Mouse (Mus musculus) limb, embryonic 13.5 days (tissue): ENCODE measurements around the gene Pml. TPM values are rescaled to one million over a fixed set of nuclear protein-coding genes. Genes with fewer than 3 reads are reported as not detected.
"Not testable (repeated sequence)": the region's sequence is repeated elsewhere in the genome, so short reads cannot be mapped to it uniquely, and the experiment has no call there.

Source experiments
- ATAC-seq: fragments of 200-750 bp; cut with Nextera tagmentation; 2 replicates; pipeline ENCODE4 v1.8.0; 2017; ENCODE audit warnings: low read depth, moderate number of reproducible peaks, moderate TSS enrichment; ENCODE audit not compliant: low FRiP score
- H3K27ac ChIP-seq: fragments of 300-500 bp; sonication (generic); 2 replicates; pipeline ENCODE4 v1.5.1; 2015; ENCODE audit warnings: inconsistent platforms, mild to moderate bottlenecking, moderate library complexity
- H3K27me3 ChIP-seq: fragments of 300-500 bp; sonication (generic); 2 replicates; pipeline ENCODE4 v1.6.1; 2015; ENCODE audit warnings: mild to moderate bottlenecking, inconsistent platforms
- H3K36me3 ChIP-seq: fragments of 300-500 bp; sonication (generic); 2 replicates; pipeline ENCODE4 v1.6.1; 2015; ENCODE audit warnings: inconsistent platforms, mild to moderate bottlenecking, moderate library complexity
- H3K4me1 ChIP-seq: fragments of 300-500 bp; sonication (generic); 2 replicates; pipeline ENCODE4 v1.6.1; 2015; ENCODE audit warnings: inconsistent platforms
- H3K4me2 ChIP-seq: fragments of 300-500 bp; sonication (generic); replicated peaks from 2 replicates; pipeline ENCODE4 v1.6.1; 2015; ENCODE audit warnings: inconsistent platforms, mild to moderate bottlenecking, moderate library complexity
- H3K4me3 ChIP-seq: fragments of 300-500 bp; sonication (generic); 2 replicates; pipeline ENCODE4 v1.5.1; 2015; ENCODE audit warnings: moderate library complexity, mild to moderate bottlenecking, inconsistent platforms
- H3K9ac ChIP-seq: fragments of 300-500 bp; sonication (generic); 2 replicates; pipeline ENCODE4 v1.6.1; 2015; ENCODE audit warnings: mild to moderate bottlenecking, inconsistent platforms
- H3K9me3 ChIP-seq: fragments of 300-500 bp; sonication (generic); 2 replicates; pipeline ENCODE4 v1.6.1; 2016; ENCODE audit warnings: inconsistent platforms
- WGBS: fragments of 180-500 bp; shearing (Covaris S2); methylation state at CpG from one replicate; pipeline ENCODE4 v1.1.7; 2015; 5-methylcytosine and 5-hydroxymethylcytosine counted together
- polyA plus RNA-seq: library from polyadenylated mRNA; unstranded; fragments of >200 nt; fragmentation: Nextera tagmentation; extraction: Ambion mirVana; gene quantifications from 2 replicates; pipeline ENCODE4 v1.2.1, GENCODE M21; 2015

Gene Pml
- polyA plus RNA-seq, 1 experiment from 2014 or later = 18.2 TPM

DNA sequence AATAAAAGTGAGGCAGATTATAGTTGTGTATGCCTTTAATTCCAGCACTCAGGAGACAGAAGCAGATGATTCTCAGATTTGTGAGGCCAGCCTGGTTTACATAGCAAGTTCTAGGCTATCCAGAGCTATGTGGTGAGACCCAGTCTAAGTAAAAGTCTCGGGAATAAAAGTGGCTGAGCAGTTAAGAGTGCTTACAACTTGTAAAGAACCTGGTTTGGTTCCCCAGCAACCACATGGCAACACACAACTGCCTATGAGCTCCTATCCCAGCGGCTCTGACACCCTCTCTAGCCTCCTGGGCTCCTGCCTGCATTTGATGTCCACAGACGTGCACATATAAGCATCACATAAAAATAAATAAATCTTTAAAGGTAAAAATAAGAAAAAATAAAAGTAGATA, 20.5 kb upstream of the Pml start:
- no peak for ATAC-seq

DNA sequence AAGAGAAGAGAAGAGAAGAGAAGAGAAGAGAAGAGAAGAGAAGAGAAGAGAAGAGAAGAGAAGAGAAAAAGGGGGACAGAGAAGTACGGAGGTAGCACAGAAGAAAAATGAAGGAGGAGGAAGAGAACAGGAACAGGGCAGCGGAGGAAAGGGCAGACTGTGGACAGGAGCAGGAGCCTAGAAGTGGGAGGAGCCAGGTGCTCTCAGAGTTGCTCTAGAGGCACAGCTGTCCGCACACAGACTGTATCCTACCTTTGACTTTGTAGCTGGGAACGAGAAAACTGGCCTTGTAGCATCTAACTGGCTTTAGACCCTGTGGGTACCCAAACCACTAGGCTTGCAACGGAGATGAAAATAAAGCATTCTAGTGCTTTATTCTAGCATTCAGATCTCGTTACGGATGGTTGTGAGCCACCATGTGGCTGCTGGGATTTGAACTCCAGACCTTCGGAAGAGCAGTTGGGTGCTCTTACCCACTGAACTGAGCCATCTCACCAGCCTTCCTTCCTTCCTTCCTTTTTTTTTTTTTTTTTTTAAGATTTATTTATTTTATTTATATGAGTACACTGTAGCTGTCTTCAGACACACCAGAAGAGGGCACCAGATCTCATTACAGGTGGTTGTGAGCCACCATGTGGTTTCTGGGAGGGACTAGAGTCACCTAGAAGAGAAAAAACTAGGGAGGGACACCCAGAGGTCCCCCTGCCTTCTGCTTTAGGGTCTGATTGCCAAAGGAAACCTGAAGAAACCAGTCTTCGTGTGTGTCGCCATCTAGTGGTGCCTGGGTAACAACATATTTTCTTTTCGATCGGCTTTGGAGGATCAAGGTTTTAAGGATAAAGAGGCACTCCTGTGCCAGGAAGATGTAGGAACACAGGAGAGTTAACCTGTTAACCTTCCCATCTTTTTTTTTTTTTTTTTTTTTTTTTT, 19.1 kb upstream of the Pml start:
- Histone ChIP-seq H3K4me2 (no peak overlapping the region), H3K4me1 (peaks cover 16% of the 10 kb centered on the region), H3K36me3 (no peaks in the 10 kb centered on the region), H3K9ac (no peak overlapping the region), H3K4me3 (no peak overlapping the region), H3K9me3 (no peaks in the 10 kb centered on the region), H3K27me3 (no peaks in the 10 kb centered on the region), H3K27ac (no peak overlapping the region)
- WGBS = 54% methylated on average over 12 of the region's 12 CpGs
- no peak for ATAC-seq

More for the DNA sequence above, 20.5 kb upstream of the Pml start:
- Histone ChIP-seq H3K36me3 (no peaks in the 10 kb centered on the region), H3K9ac (no peak overlapping the region), H3K4me2 (no peak overlapping the region), H3K27me3 (no peaks in the 10 kb centered on the region), H3K4me3 (no peak overlapping the region), H3K27ac (no peak overlapping the region), H3K4me1 (peaks cover 28% of the 10 kb centered on the region), H3K9me3 (no peaks in the 10 kb centered on the region)
- 39% methylated on average over 3 of the region's 3 CpGs for WGBS

GRCm38 (mm10) chr9:58267046-58267445, 17.5 kb upstream of the Pml start:
- H3K4me1 ChIP-seq = peaks cover 16% of the 10 kb centered on the region
- no peak overlapping the region for H3K4me2 ChIP-seq
- no peak overlapping the region for H3K9ac ChIP-seq
- H3K36me3 ChIP-seq = peaks cover 9% of the 10 kb centered on the region
- H3K27ac ChIP-seq = peak overlapping the region; percentile 52; the same call in 1 of the 2 replicates
- no peak overlapping the region for H3K4me3 ChIP-seq
- no peaks in the 10 kb centered on the region for H3K9me3 ChIP-seq
- H3K27me3 ChIP-seq = no peaks in the 10 kb centered on the region
- WGBS = 74% methylated on average over 3 of the region's 3 CpGs
- ATAC-seq = no peak

DNA sequence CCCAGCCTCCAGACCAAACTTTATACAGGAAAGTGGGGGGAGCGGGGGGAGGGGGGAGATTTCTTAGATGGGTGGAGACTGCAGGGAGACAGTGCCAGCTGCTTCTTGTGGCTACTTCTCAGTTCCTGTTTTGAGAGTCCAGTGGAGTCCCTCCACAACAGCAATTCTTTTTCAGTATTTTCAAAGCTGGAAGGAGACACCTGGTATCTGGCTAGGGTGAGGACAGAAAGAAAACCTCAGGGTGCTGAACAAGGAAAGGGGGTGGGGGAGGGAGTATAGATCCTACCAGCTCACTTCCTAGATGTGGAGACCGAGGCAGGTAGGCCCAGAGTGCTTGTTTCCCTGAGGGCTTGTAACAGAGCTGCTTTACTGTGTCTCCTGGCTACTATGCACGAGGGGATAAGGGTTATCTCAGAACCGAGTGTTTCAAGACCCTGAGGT, 17.0 kb upstream of the Pml start:
- Histone ChIP-seq H3K36me3 (peaks cover 13% of the 10 kb centered on the region), H3K9ac (no peak overlapping the region), H3K4me1 (peaks cover 16% of the 10 kb centered on the region), H3K27ac (peak overlapping the region; percentile 52; the same call in 1 of the 2 replicates), H3K4me3 (no peak overlapping the region), H3K27me3 (no peaks in the 10 kb centered on the region), H3K9me3 (no peaks in the 10 kb centered on the region), H3K4me2 (no peak overlapping the region)
- ATAC-seq = no peak
- 34% methylated on average over 4 of the region's 4 CpGs for WGBS

GRCm38 (mm10) chr9:58265368-58265767, 15.8 kb upstream of the Pml start:
- Histone ChIP-seq H3K27me3 (no peaks in the 10 kb centered on the region), H3K36me3 (peaks cover 22% of the 10 kb centered on the region), H3K4me2 (no peak overlapping the region), H3K27ac (no peak overlapping the region), H3K4me3 (no peak overlapping the region), H3K9me3 (no peaks in the 10 kb centered on the region), H3K4me1 (peaks cover 16% of the 10 kb centered on the region), H3K9ac (no peak overlapping the region)
- no peak for ATAC-seq
- WGBS = 86% methylated on average over 3 of the region's 3 CpGs

DNA sequence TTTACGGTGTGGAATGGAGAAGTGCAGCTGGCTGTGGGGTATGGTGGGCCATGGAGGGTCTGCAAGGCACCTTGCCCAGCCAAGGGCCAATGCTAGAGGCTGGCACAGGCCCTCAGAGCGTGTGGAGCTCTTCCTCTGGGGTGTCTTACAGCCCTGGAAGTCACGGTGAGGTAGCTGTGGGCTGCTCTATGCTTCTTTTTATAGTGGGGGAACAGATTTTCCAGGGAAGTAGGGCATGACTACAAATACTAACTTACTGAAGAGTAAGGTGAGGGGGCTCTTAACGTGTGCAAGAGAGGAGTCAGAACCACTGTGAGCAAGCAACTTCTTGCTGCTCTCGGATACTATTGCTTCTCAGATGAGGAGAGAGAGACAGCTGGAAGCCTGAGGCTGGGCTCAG, 12.9 kb upstream of the Pml start:
- H3K36me3 ChIP-seq = peaks cover 46% of the 10 kb centered on the region
- no peak overlapping the region for H3K4me2 ChIP-seq
- H3K4me1 ChIP-seq = peaks cover 16% of the 10 kb centered on the region
- no peak overlapping the region for H3K4me3 ChIP-seq
- no peak overlapping the region for H3K9ac ChIP-seq
- no peak overlapping the region for H3K27ac ChIP-seq
- no peak for ATAC-seq
- H3K27me3 ChIP-seq = no peaks in the 10 kb centered on the region
- 96% methylated on average over 5 of the region's 5 CpGs for WGBS
- H3K9me3 ChIP-seq = no peaks in the 10 kb centered on the region

DNA sequence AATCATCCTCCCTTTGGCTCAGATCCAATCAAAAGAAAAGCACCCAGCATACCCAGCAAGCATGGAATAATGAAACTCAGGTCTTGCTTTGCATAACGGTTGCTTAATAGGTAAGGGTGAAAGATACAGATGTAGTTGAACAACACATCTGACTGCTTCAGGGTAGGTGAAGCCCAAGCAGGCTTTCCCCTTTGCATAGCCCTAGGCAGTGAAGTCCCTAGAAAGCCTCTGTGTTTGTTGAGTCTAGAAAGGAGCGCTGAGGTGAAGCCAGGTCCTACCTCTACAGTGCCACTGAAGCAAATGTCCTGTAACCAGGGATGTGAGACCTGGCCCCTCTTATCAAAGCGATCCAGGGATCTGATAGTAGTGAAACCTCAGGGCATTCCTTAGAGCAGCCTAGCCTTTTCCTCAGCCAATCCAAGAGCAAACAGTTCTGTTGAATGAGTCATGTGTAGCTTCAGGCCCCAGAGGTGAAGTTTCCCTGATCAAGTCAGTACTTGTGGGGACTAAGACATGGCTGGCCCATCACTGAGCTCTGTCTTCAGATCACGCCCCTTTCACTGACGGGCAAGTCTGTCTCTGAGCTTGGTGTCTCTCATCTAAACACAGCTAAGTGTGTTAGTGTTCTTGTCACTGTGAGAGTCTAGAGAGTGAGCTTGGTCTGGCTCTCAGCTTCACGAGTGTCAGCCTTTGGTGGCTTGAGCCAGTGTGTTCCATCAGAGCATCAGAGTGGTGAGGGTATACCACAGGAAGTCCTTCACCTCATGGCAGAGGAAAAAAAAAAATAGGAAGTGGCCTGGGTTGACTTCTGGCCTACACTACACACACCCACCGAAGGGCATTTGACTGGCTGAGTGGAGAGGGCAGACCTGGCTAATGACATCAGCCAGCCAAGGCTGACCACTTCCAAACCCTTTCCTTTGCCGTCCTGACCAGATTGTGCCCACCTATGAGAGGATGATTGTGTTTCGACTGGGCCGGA, 6.4 kb upstream of the Pml start:
- no peak overlapping the region for H3K27ac ChIP-seq
- H3K27me3 ChIP-seq = no peaks in the 10 kb centered on the region
- ATAC-seq = no peak
- 90% methylated on average over 10 of the region's 10 CpGs for WGBS
- no peak overlapping the region for H3K9ac ChIP-seq
- no peaks in the 10 kb centered on the region for H3K9me3 ChIP-seq
- peaks cover 4% of the 10 kb centered on the region; the same call in 1 of the 2 replicates for H3K4me1 ChIP-seq
- no peak overlapping the region for H3K4me3 ChIP-seq
- peaks cover 49% of the 10 kb centered on the region for H3K36me3 ChIP-seq
- H3K4me2 ChIP-seq = no peak overlapping the region

DNA sequence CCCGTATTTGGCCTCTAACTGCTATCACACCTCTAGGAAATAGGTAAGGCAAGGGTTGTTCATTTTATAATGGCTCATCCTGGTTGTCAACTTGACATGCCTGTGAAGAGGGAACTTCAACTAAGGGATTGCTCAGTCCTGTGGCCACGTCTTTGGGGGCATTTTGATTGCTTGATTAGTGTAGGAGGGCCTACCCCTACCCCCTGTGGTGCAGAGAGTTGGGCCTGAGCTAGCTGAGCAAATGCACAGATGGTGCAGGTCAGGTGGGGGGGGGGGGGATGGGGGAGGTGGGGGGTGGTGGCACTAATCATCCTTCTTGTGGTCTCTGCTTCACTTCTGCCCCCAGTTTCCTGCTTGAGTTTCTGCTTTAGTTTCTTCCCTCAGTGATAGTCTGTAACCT, 5.5 kb upstream of the Pml start:
- no peak overlapping the region for H3K4me3 ChIP-seq
- H3K9ac ChIP-seq = no peak overlapping the region
- no peak overlapping the region for H3K4me2 ChIP-seq

GRCm38 (mm10) chr9:58253805-58254122, 4.2 kb upstream of the Pml start:
- peaks cover 18% of the 10 kb centered on the region for H3K4me1 ChIP-seq
- H3K9me3 ChIP-seq, ATAC-seq, H3K27ac ChIP-seq, H3K27me3 ChIP-seq: not testable (repeated sequence)
- peaks cover 31% of the 10 kb centered on the region for H3K36me3 ChIP-seq
- peak overlapping the region; percentile 82 for H3K9ac ChIP-seq
- H3K4me3 ChIP-seq = peak overlapping the region; percentile 86
- 67% methylated on average over 5 of the region's 5 CpGs for WGBS
- H3K4me2 ChIP-seq = peak overlapping the region; percentile 74

More for the DNA sequence above, 5.5 kb upstream of the Pml start:
- no peaks in the 10 kb centered on the region for H3K9me3 ChIP-seq
- 33% methylated on average over 2 of the region's 2 CpGs for WGBS
- H3K4me1 ChIP-seq = peaks cover 9% of the 10 kb centered on the region
- peaks cover 42% of the 10 kb centered on the region for H3K36me3 ChIP-seq
- no peaks in the 10 kb centered on the region for H3K27me3 ChIP-seq
- H3K27ac ChIP-seq = no peak overlapping the region
- ATAC-seq = no peak

GRCm38 (mm10) chr9:58253033-58253804, 3.6 kb upstream of the Pml start, which contains the start of gene Stoml1:
Stoml1 (plus strand) TSS chr9:58253164.
- H3K27ac ChIP-seq = no peak within 1 kb of the TSS

GRCm38 (mm10) chr9:58250730-58251129, 1.1 kb upstream of the Pml start:
- peaks cover 45% of the 10 kb centered on the region for H3K4me1 ChIP-seq
- H3K4me3 ChIP-seq, H3K4me2 ChIP-seq, H3K27ac ChIP-seq, H3K9me3 ChIP-seq, H3K36me3 ChIP-seq, H3K27me3 ChIP-seq, ATAC-seq, H3K9ac ChIP-seq: not testable (repeated sequence)
- WGBS = 92% methylated on average over 1 of the region's 1 CpGs

More at GRCm38 (mm10) chr9:58253033-58253804, 3.6 kb upstream of the Pml start, which contains the start of gene Stoml1:
- peak within 1 kb of the TSS; percentile 86 for H3K4me3 ChIP-seq
- under 1% methylated on average over 31 of the region's 31 CpGs for WGBS
- peaks cover 27% of the 10 kb centered on the region for H3K36me3 ChIP-seq
- H3K9ac ChIP-seq = peak within 1 kb of the TSS; percentile 82
- peak; percentile 96 for ATAC-seq
- H3K9me3 ChIP-seq = no peaks in the 10 kb centered on the region
- H3K27me3 ChIP-seq = no peaks in the 10 kb centered on the region
- H3K4me2 ChIP-seq = peak within 1 kb of the TSS; percentile 74
- peaks cover 23% of the 10 kb centered on the region for H3K4me1 ChIP-seq
